Mouse (Mus musculus): ENCODE measurements around the gene Dmd.

- TF ChIP-seq POLR2A (IDR thresholded peaks at IDR 0.05; ENCODE audit: borderline replicate concordance, insufficient read depth, low read length) (no peak), CTCF (IDR thresholded peaks at IDR 0.05; ENCODE audit: borderline replicate concordance, insufficient read depth, low read depth, low read length) (no peak)
Measured at GRCm38 (mm10) chrX:85089506-85089905, 2140.8 kb downstream of the Dmd start.

Data from cerebellum, adult 2 months (tissue).